In the genomic region with DNA sequence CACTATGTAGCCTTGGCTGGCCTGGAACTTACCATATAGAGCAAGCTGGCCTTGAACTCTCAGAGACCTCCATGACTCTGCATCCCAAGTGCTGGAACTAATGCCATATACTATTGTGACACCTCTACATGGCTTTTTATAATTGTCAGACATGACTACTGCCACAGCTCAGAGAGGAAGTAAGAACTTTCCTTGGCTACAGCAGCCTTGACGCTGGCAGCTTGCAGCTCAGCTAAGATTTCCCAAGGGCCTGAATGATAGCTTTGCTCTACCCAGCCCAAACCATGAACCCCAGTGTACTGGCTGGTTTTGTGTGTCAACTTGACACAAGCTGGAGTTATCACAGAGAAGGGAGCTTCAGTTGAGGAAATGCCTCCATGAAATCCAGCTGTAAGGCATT, we compare ENCODE assay signal across 14 mouse cellular contexts. TPM values are rescaled to one million over a fixed set of nuclear protein-coding genes. Genes with fewer than 3 reads are reported as not detected.
"Had no signal": no experiment of that assay in that cellular context is flagged by ENCODE, and none has a peak within 500 bp of the region (broad histone marks: within the 10 kb centered on the region; RNA-seq: fewer than 3 reads in every experiment).

No protein-coding gene starts in this region.

- H3K9ac ChIP-seq: limb, embryonic 12.5 days; liver, embryonic 13.5 days; liver, postnatal 0 days; neural tube, embryonic 12.5 days; stomach, embryonic 15.5 days had no signal

- H3K27me3 ChIP-seq: limb, embryonic 12.5 days; neural tube, embryonic 12.5 days; stomach, embryonic 15.5 days had no signal

- H3K4me2 ChIP-seq: limb, embryonic 12.5 days; liver, embryonic 13.5 days; neural tube, embryonic 12.5 days; stomach, embryonic 15.5 days had no signal

- H3K27ac ChIP-seq: layer of hippocampus, adult 2 months; limb, embryonic 12.5 days; neural tube, embryonic 12.5 days; stomach, embryonic 15.5 days had no signal

- H3K36me3 ChIP-seq: limb, embryonic 12.5 days; liver, embryonic 13.5 days; midbrain, embryonic 10.5 days; neural tube, embryonic 12.5 days; stomach, embryonic 15.5 days had no signal

- H3K4me3 ChIP-seq: layer of hippocampus, adult 2 months; limb, embryonic 12.5 days; liver, embryonic 13.5 days; midbrain, embryonic 10.5 days; neural tube, embryonic 12.5 days; stomach, embryonic 15.5 days had no signal

- DNase-seq: liver, embryonic 13.5 days; liver, postnatal 0 days; lung, postnatal 14 days; midbrain, embryonic 14.5 days; retina, postnatal 1 day; right cerebral cortex, postnatal 4 days; thymus, adult 2 months; thymus, postnatal 25 days had no signal

- H3K9me3 ChIP-seq: limb, embryonic 12.5 days; liver, embryonic 13.5 days; midbrain, embryonic 10.5 days; neural tube, embryonic 12.5 days; stomach, embryonic 15.5 days had no signal

- H3K4me1 ChIP-seq: neural tube, embryonic 12.5 days had no signal

RNA-seq across cellular contexts. Expression of a gene that starts 35.8 kb away (rescaled TPM):
- polyA plus RNA-seq: testis, adult 2 months had no signal
